Mouse (Mus musculus): ENCODE data around the gene RPS10-NUDT3.

- no peak for TF ChIP-seq CTCF (IDR thresholded peaks at IDR 0.05; ENCODE audit: extremely low read depth, insufficient read depth, insufficient read length, insufficient replicate concordance)
- TF ChIP-seq POLR2A (IDR thresholded peaks at IDR 0.05; ENCODE audit: low read depth, low read length) = no peak
Observed at GRCm38 (mm10) chr17:27547253-27547868, 87.7 kb downstream of the RPS10-NUDT3 start.

Data from spleen, adult 2 months (tissue).